Mouse (Mus musculus): ENCODE results near the gene Zfp715. TPM values are rescaled to one million over a fixed set of nuclear protein-coding genes. Genes with fewer than 3 reads are reported as not detected.
"Not testable (repeated sequence)": the region's sequence is repeated elsewhere in the genome, so short reads cannot be mapped to it uniquely, and the experiment has no call there.

The Zfp715 gene
- total and polyA plus RNA-seq, 2 experiments from 2014 or later, result 16.5 to 25.8 TPM

- no peak overlapping the region for H3K4me2 ChIP-seq (ENCODE audit: low read depth, low read length, poor library complexity, severe bottlenecking)
- H3K27ac ChIP-seq (ENCODE audit: low read depth, low read length), result no peak overlapping the region
- no peaks in the 10 kb centered on the region for H3K36me3 ChIP-seq (ENCODE audit: insufficient read depth, low read length)
- DNase-seq (ENCODE audit: low spot score) (no peak), ATAC-seq (ENCODE audit: low FRiP score) (no peak)
- H3K27me3 ChIP-seq (ENCODE audit: insufficient read depth, low read length), result no peaks in the 10 kb centered on the region
- H3K4me1 ChIP-seq (ENCODE audit: insufficient read depth, low read length), result no peaks in the 10 kb centered on the region
- no peak overlapping the region for H3K9ac ChIP-seq (replicated peaks; ENCODE audit: low read length, poor library complexity, severe bottlenecking)
- no peak overlapping the region for H3K4me3 ChIP-seq (ENCODE audit: low read depth, low read length)
- TF ChIP-seq CTCF (IDR thresholded peaks at IDR 0.05), result no peak
- WGBS, result 70% methylated on average over 4 of the region's 4 CpGs
- no peaks in the 10 kb centered on the region for H3K9me3 ChIP-seq (ENCODE audit: low read length)
Observed at GRCm38 (mm10) chr7:43353118-43353517, 40.0 kb upstream of the Zfp715 start.

- TF ChIP-seq CTCF (IDR thresholded peaks at IDR 0.05), result no peak
Observed at GRCm38 (mm10) chr7:43351154-43351553, 38.1 kb upstream of the Zfp715 start, which contains the start of gene Siglecf. TSS of gene Siglecf (plus strand) at chr7:43351341.

GRCm38 (mm10) chr7:43349623-43350022, 36.5 kb upstream of the Zfp715 start:
- not testable (repeated sequence) for H3K4me2 ChIP-seq (ENCODE audit: low read depth, low read length, poor library complexity, severe bottlenecking); H3K9ac ChIP-seq (replicated peaks; ENCODE audit: low read length, poor library complexity, severe bottlenecking); ATAC-seq (ENCODE audit: low FRiP score); H3K4me3 ChIP-seq (ENCODE audit: low read depth, low read length); H3K27me3 ChIP-seq (ENCODE audit: insufficient read depth, low read length); DNase-seq (ENCODE audit: low spot score); H3K9me3 ChIP-seq (ENCODE audit: low read length); H3K4me1 ChIP-seq (ENCODE audit: insufficient read depth, low read length); H3K36me3 ChIP-seq (ENCODE audit: insufficient read depth, low read length); H3K27ac ChIP-seq (ENCODE audit: low read depth, low read length)
- 70% methylated on average over 5 of the region's 5 CpGs for WGBS

More at GRCm38 (mm10) chr7:43351154-43351553, 38.1 kb upstream of the Zfp715 start, which contains the start of gene Siglecf:
- Histone ChIP-seq H3K4me2 (ENCODE audit: low read depth, low read length, poor library complexity, severe bottlenecking) (no peak within 1 kb of the TSS), H3K9ac (replicated peaks; ENCODE audit: low read length, poor library complexity, severe bottlenecking) (no peak within 1 kb of the TSS), H3K9me3 (ENCODE audit: low read length) (no peaks in the 10 kb centered on the region), H3K27ac (ENCODE audit: low read depth, low read length) (no peak within 1 kb of the TSS), H3K27me3 (ENCODE audit: insufficient read depth, low read length) (no peaks in the 10 kb centered on the region), H3K36me3 (ENCODE audit: insufficient read depth, low read length) (no peaks in the 10 kb centered on the region), H3K4me3 (ENCODE audit: low read depth, low read length) (no peak within 1 kb of the TSS), H3K4me1 (ENCODE audit: insufficient read depth, low read length) (no peaks in the 10 kb centered on the region)
- whole genome bisulfite sequencing, result 69% methylated on average over 3 of the region's 3 CpGs
- DNase-seq (ENCODE audit: low spot score), result no peak
- no peak for ATAC-seq (ENCODE audit: low FRiP score)

GRCm38 (mm10) chr7:43346571-43346970, 33.5 kb upstream of the Zfp715 start:
- TF ChIP-seq CTCF (IDR thresholded peaks at IDR 0.05), result no peak
- H3K9me3 ChIP-seq (ENCODE audit: low read length), result no peaks in the 10 kb centered on the region

GRCm38 (mm10) chr7:43346148-43346547, 33.1 kb upstream of the Zfp715 start:
- WGBS, result 79% methylated on average over 4 of the region's 4 CpGs
- no peak for TF ChIP-seq CTCF (IDR thresholded peaks at IDR 0.05)
- H3K27me3 ChIP-seq (ENCODE audit: insufficient read depth, low read length), result no peaks in the 10 kb centered on the region
- ATAC-seq (ENCODE audit: low FRiP score), result no peak
- H3K4me2 ChIP-seq (ENCODE audit: low read depth, low read length, poor library complexity, severe bottlenecking), result no peak overlapping the region
- no peaks in the 10 kb centered on the region for H3K4me1 ChIP-seq (ENCODE audit: insufficient read depth, low read length)
- no peaks in the 10 kb centered on the region for H3K9me3 ChIP-seq (ENCODE audit: low read length)
- no peak overlapping the region for H3K27ac ChIP-seq (ENCODE audit: low read depth, low read length)
- no peak overlapping the region for H3K4me3 ChIP-seq (ENCODE audit: low read depth, low read length)
- no peak overlapping the region for H3K9ac ChIP-seq (replicated peaks; ENCODE audit: low read length, poor library complexity, severe bottlenecking)
- no peaks in the 10 kb centered on the region for H3K36me3 ChIP-seq (ENCODE audit: insufficient read depth, low read length)
- no peak for DNase-seq (ENCODE audit: low spot score)

More at GRCm38 (mm10) chr7:43346571-43346970, 33.5 kb upstream of the Zfp715 start:
- H3K27me3 ChIP-seq (ENCODE audit: insufficient read depth, low read length), result no peaks in the 10 kb centered on the region
- no peaks in the 10 kb centered on the region for H3K36me3 ChIP-seq (ENCODE audit: insufficient read depth, low read length)
- H3K27ac ChIP-seq (ENCODE audit: low read depth, low read length), result no peak overlapping the region
- no peak for ATAC-seq (ENCODE audit: low FRiP score)
- no peak overlapping the region for H3K4me3 ChIP-seq (ENCODE audit: low read depth, low read length)
- H3K4me2 ChIP-seq (ENCODE audit: low read depth, low read length, poor library complexity, severe bottlenecking), result no peak overlapping the region
- no peak overlapping the region for H3K9ac ChIP-seq (replicated peaks; ENCODE audit: low read length, poor library complexity, severe bottlenecking)
- DNase-seq (ENCODE audit: low spot score), result no peak
- 83% methylated on average over 1 of the region's 1 CpGs for WGBS
- H3K4me1 ChIP-seq (ENCODE audit: insufficient read depth, low read length), result no peaks in the 10 kb centered on the region

GRCm38 (mm10) chr7:43344491-43344890, 31.4 kb upstream of the Zfp715 start:
- no peaks in the 10 kb centered on the region for H3K9me3 ChIP-seq (ENCODE audit: low read length)
- H3K4me3 ChIP-seq (ENCODE audit: low read depth, low read length), result no peak overlapping the region
- no peak overlapping the region for H3K4me2 ChIP-seq (ENCODE audit: low read depth, low read length, poor library complexity, severe bottlenecking)
- H3K4me1 ChIP-seq (ENCODE audit: insufficient read depth, low read length), result no peaks in the 10 kb centered on the region
- no peaks in the 10 kb centered on the region for H3K36me3 ChIP-seq (ENCODE audit: insufficient read depth, low read length)
- no peak for ATAC-seq (ENCODE audit: low FRiP score)
- TF ChIP-seq CTCF (IDR thresholded peaks at IDR 0.05), result no peak
- no peaks in the 10 kb centered on the region for H3K27me3 ChIP-seq (ENCODE audit: insufficient read depth, low read length)
- no peak overlapping the region for H3K27ac ChIP-seq (ENCODE audit: low read depth, low read length)
- no peak overlapping the region for H3K9ac ChIP-seq (replicated peaks; ENCODE audit: low read length, poor library complexity, severe bottlenecking)
- DNase-seq (ENCODE audit: low spot score), result no peak
- WGBS, result 74% methylated on average over 4 of the region's 4 CpGs

All from midbrain, postnatal 0 days (tissue).